Comparison of ENCODE assay signal across 9 mouse cellular contexts in the genomic region with DNA sequence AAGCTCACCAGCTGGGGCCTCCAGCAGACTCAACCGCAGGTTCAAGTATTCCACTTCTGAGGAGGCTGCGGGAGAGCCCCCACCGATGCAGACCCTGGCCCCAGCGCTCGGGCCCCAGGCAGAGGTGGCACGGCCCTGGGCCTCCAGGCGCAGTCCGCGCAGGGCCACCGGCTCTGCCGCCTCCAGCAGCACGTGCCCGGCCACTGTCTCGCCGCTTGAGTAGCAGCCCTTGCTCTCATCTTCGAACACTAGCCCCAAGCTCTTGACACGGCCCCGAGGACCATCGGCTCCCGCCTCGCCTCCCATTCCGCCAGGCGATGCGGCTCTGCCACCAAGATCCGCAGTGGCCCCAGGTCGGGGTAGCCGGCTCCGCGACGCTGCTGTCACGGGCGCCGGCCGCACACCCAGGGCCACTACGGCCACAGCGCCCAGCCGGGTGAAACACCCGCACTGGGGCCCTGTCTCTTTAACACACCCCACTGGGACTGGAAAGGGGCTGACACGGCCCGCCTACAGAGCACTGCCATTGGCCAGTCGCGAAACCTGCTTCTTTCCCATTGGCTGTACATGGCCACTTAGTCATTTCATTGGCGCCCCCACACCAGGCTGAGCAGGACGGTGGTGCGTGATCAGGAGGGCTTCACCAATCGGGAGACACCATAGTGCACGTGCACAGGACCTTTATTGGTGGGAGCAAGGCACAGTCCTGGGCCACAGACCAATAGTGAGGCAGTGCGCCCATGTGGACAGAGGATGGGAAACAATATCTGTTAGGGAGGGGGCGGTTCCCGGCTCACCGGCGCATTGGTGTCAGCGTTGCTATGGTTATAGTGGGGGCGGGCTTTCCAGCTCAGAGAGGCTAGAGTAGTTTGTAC. TPM values are rescaled to one million over a fixed set of nuclear protein-coding genes. Genes with fewer than 3 reads are reported as not detected.
DNase-seq lines count a peak whose midpoint lies in the region; ATAC-seq lines count a peak whose summit lies in the region.
"Had no signal": no experiment of that assay in that cellular context is flagged by ENCODE, and none has a peak within 500 bp of the region (broad histone marks: within the 10 kb centered on the region; RNA-seq: fewer than 3 reads in every experiment).

A gene (minus strand): TSS at position 481 of the 875 bp plus-strand sequence.

- peak within 1 kb of the TSS; percentile 92 for H3K4me2 ChIP-seq in forebrain, embryonic 12.5 days
- H3K4me2 ChIP-seq in heart, embryonic 16.5 days (ENCODE audit: low read depth, low read length): peak within 1 kb of the TSS; percentile 96
- peak within 1 kb of the TSS; percentile 88 for H3K4me2 ChIP-seq in liver, embryonic 13.5 days
- peak within 1 kb of the TSS; percentile 90 for H3K4me2 ChIP-seq in stomach, embryonic 15.5 days

- peak within 1 kb of the TSS; percentile 75 for H3K9ac ChIP-seq in forebrain, embryonic 12.5 days
- H3K9ac ChIP-seq in heart, embryonic 16.5 days (ENCODE audit: low read length): peak within 1 kb of the TSS; percentile 91
- peak within 1 kb of the TSS; percentile 69 for H3K9ac ChIP-seq in liver, embryonic 13.5 days
- H3K9ac ChIP-seq in stomach, embryonic 15.5 days: peak within 1 kb of the TSS; percentile 72

- peaks cover 23% of the 10 kb centered on the region for H3K4me1 ChIP-seq in forebrain, embryonic 12.5 days
- H3K4me1 ChIP-seq in heart, embryonic 16.5 days (ENCODE audit: control insufficient read depth, insufficient read depth, low read length): peaks cover 26% of the 10 kb centered on the region
- H3K4me1 ChIP-seq in liver, embryonic 13.5 days (replicated peaks): peaks cover 22% of the 10 kb centered on the region
- peaks cover 8% of the 10 kb centered on the region; the same call in 1 of the 2 replicates for H3K4me1 ChIP-seq in stomach, embryonic 15.5 days

- peak; percentile 99 to 100 for DNase-seq in kidney, postnatal 25 days
- peak; percentile 89 for DNase-seq in liver, embryonic 13.5 days
- peak; percentile 98 for DNase-seq in neural tube, embryonic 10.5 days (ENCODE audit: extremely low spot score, low spot score)

- H3K4me3 ChIP-seq in forebrain, embryonic 12.5 days (replicated peaks): peak within 1 kb of the TSS; percentile 77
- peak within 1 kb of the TSS; percentile 86 for H3K4me3 ChIP-seq in heart, embryonic 16.5 days (ENCODE audit: low read length)
- peak within 1 kb of the TSS; percentile 67 for H3K4me3 ChIP-seq in liver, embryonic 13.5 days (replicated peaks)
- peak within 1 kb of the TSS; percentile 80 for H3K4me3 ChIP-seq in stomach, embryonic 15.5 days (replicated peaks)

- peak within 1 kb of the TSS; percentile 78 for H3K27ac ChIP-seq in forebrain, embryonic 12.5 days
- peak within 1 kb of the TSS; percentile 78 for H3K27ac ChIP-seq in heart, embryonic 16.5 days (ENCODE audit: low read length)
- H3K27ac ChIP-seq in liver, embryonic 13.5 days: peak within 1 kb of the TSS; percentile 34
- peak within 1 kb of the TSS; percentile 80 for H3K27ac ChIP-seq in stomach, embryonic 15.5 days

- under 1% methylated on average over 54 of the region's 54 CpGs for WGBS in forebrain, embryonic 12.5 days
- WGBS in heart, embryonic 16.5 days: under 1% methylated on average over 53 of the region's 54 CpGs
- WGBS in liver, embryonic 13.5 days (ENCODE audit: insufficient replicate concordance): under 1% methylated on average over 54 of the region's 54 CpGs
- under 1% methylated on average over 54 of the region's 54 CpGs for WGBS in stomach, embryonic 15.5 days

- H3K9me3 ChIP-seq in forebrain, embryonic 12.5 days: no peaks in the 10 kb centered on the region
- no peaks in the 10 kb centered on the region for H3K9me3 ChIP-seq in heart, embryonic 16.5 days (replicated peaks; ENCODE audit: control insufficient read depth, low read length)
- no peaks in the 10 kb centered on the region for H3K9me3 ChIP-seq in liver, embryonic 13.5 days (replicated peaks)
- H3K9me3 ChIP-seq in stomach, embryonic 15.5 days: no peaks in the 10 kb centered on the region

- H3K27me3 ChIP-seq in forebrain, embryonic 12.5 days: peaks cover 6% of the 10 kb centered on the region; the same call in 1 of the 2 replicates
- H3K27me3 ChIP-seq in heart, embryonic 16.5 days (ENCODE audit: control insufficient read depth, insufficient read depth, low read length): no peaks in the 10 kb centered on the region
- H3K27me3 ChIP-seq in liver, embryonic 13.5 days: no peaks in the 10 kb centered on the region
- H3K27me3 ChIP-seq in stomach, embryonic 15.5 days (replicated peaks): no peaks in the 10 kb centered on the region

- ATAC-seq in CD4-positive, CD25-positive, alpha-beta regulatory T cell, adult 4 months: peak; percentile 93
- peak; percentile 100 for ATAC-seq in cerebellum, adult (ENCODE audit: insufficient number of reproducible peaks, low FRiP score, low TSS enrichment)
- ATAC-seq in forebrain, embryonic 12.5 days (ENCODE audit: low FRiP score): peak; percentile 100
- peak; percentile 100 for ATAC-seq in heart, embryonic 16.5 days (replicated peaks; ENCODE audit: extremely low read depth, insufficient read depth, low FRiP score)
- peak; percentile 100 for ATAC-seq in liver, embryonic 13.5 days (ENCODE audit: low read depth)
- peak; percentile 100 for ATAC-seq in stomach, embryonic 15.5 days (ENCODE audit: insufficient read depth, low FRiP score, low read depth)

- H3K36me3 ChIP-seq in forebrain, embryonic 12.5 days (replicated peaks): no peaks in the 10 kb centered on the region
- peaks cover 10% of the 10 kb centered on the region for H3K36me3 ChIP-seq in heart, embryonic 16.5 days (ENCODE audit: control insufficient read depth, insufficient read depth)
- peaks cover 6% of the 10 kb centered on the region; the same call in 1 of the 2 replicates for H3K36me3 ChIP-seq in liver, embryonic 13.5 days
- no peaks in the 10 kb centered on the region; the same call in 1 of the 2 replicates for H3K36me3 ChIP-seq in stomach, embryonic 15.5 days
- H3K36me3 ChIP-seq: G1E had no signal

RNA-seq across cellular contexts. Expression of the gene that starts here (rescaled TPM):
- 1 to 10 TPM; 3.3 to 3.9 TPM for polyA plus RNA-seq in CD4-positive, CD25-positive, alpha-beta regulatory T cell, adult 4 months (2017; shearing (Covaris generic))
- 23.9 and 25.0 TPM in 2 replicates for polyA plus RNA-seq in forebrain, embryonic 12.5 days (2016; fragmentation: Nextera tagmentation; extraction: Ambion mirVana)
- polyA plus RNA-seq in heart, embryonic 16.5 days (2015; fragmentation: Nextera tagmentation; extraction: Ambion mirVana): 13.6 TPM in 2 replicates
- polyA plus RNA-seq in liver, embryonic 13.5 days (2015; fragmentation: Nextera tagmentation; extraction: Ambion mirVana): 3.5 and 3.7 TPM in 2 replicates
- polyA plus RNA-seq in stomach, embryonic 15.5 days (2015; fragmentation: Nextera tagmentation; extraction: Ambion mirVana): 21.8 and 23.8 TPM in 2 replicates
- polyA plus RNA-seq: G1E had no signal

Comparison
In these comparisons a context has a peak if more than half of its experiments do, and no peak if none do; other contexts are left out.
1. Peak in every context shown above with its lines: DNase-seq, ATAC-seq, H3K4me3 ChIP-seq and H3K27ac ChIP-seq.